Mouse (Mus musculus): ENCODE measurements around the gene Nkx1-2.

- TF ChIP-seq CTCF (IDR thresholded peaks at IDR 0.05; ENCODE audit: borderline replicate concordance, extremely low read depth, insufficient read depth, insufficient read length): no peak
- TF ChIP-seq POLR2A (IDR thresholded peaks at IDR 0.05; ENCODE audit: borderline replicate concordance, extremely low read depth, insufficient read depth, insufficient read length, poor library complexity, severe bottlenecking): no peak
These were observed 20.8 kb upstream of the Nkx1-2 start for GRCm38 (mm10) chr7:132619975-132620918.

All from brain, embryonic 14.5 days (tissue).